Mouse (Mus musculus) brain, adult 2 months (tissue): ENCODE results near the gene Olfr503.
"Not testable (repeated sequence)": the region's sequence is repeated elsewhere in the genome, so short reads cannot be mapped to it uniquely, and the experiment has no call there.

Experiments
- DNase-seq: peaks from one replicate; pipeline ENCODE4 v3.0.0; 2011; ENCODE audit warnings: low read depth, low spot score

The Olfr503 gene

GRCm38 (mm10) chr7:108544227-108544626 is at the start of gene Olfr503:
Olfr503 (plus strand) TSS chr7:108544527.
- not testable (repeated sequence) for DNase-seq

GRCm38 (mm10) chr7:108524965-108525364 is 19.4 kb upstream of the Olfr503 start, which contains the start of gene Olfr502:
Olfr502 (minus strand) TSS chr7:108525065.
- no peak for DNase-seq

- DNase-seq: no peak
Measured at GRCm38 (mm10) chr7:108542416-108542815, 1.9 kb upstream of the Olfr503 start.

- no peak for DNase-seq
Measured at GRCm38 (mm10) chr7:108565693-108566092, 21.4 kb downstream of the Olfr503 start, which contains the start of gene Olfr504. Olfr504 (minus strand) TSS chr7:108565793.

- no peak for DNase-seq
Measured at GRCm38 (mm10) chr7:108589797-108590196, 45.5 kb downstream of the Olfr503 start.
